Mouse (Mus musculus) hindbrain, embryonic 10.5 days (tissue): Measurements from ENCODE around the gene Mrpl21. TPM values are rescaled to one million over a fixed set of nuclear protein-coding genes. Genes with fewer than 3 reads are reported as not detected.
A peak's percentile ranks its signal among the peaks of the same experiment; 100 is the strongest.

ENCODE experiments used
- DNase-seq: peaks from one replicate; pipeline ENCODE4 v3.0.0-alpha.2; 2017; ENCODE audit warnings: low spot score
- H3K27ac ChIP-seq: fragments of 300-500 bp; sonication (generic); 2 replicates; pipeline ENCODE4 v1.5.1; 2016; ENCODE audit warnings: mild to moderate bottlenecking, moderate library complexity
- H3K27me3 ChIP-seq: fragments of 300-500 bp; sonication (generic); 2 replicates; pipeline ENCODE4 v1.6.1; 2016; ENCODE audit warnings: mild to moderate bottlenecking; ENCODE audit not compliant: poor library complexity, insufficient read depth, severe bottlenecking
- H3K36me3 ChIP-seq: fragments of 300-500 bp; sonication (generic); 2 replicates; pipeline ENCODE4 v1.6.1; 2016; ENCODE audit warnings: mild to moderate bottlenecking, moderate library complexity
- H3K4me1 ChIP-seq: fragments of 300-500 bp; sonication (generic); replicated peaks from 2 replicates; pipeline ENCODE4 v1.6.1; 2016; ENCODE audit warnings: mild to moderate bottlenecking
- H3K4me3 ChIP-seq: fragments of 300-500 bp; sonication (generic); 2 replicates; pipeline ENCODE4 v1.5.1; 2016; ENCODE audit warnings: mild to moderate bottlenecking, moderate library complexity
- H3K9me3 ChIP-seq: fragments of 300-500 bp; sonication (generic); 2 replicates; pipeline ENCODE4 v1.6.1; 2016; ENCODE audit warnings: mild to moderate bottlenecking, moderate library complexity
- WGBS: fragments of 180-500 bp; shearing (Covaris S2); methylation state at CpG from one replicate; pipeline ENCODE4 v1.1.7; 2016; 5-methylcytosine and 5-hydroxymethylcytosine counted together
- polyA plus RNA-seq: library from polyadenylated mRNA; unstranded; fragments of >200 nt; fragmentation: Nextera tagmentation; extraction: Ambion mirVana; gene quantifications from 2 replicates; pipeline ENCODE4 v1.2.1, GENCODE M21; 2016

Gene Mrpl21
- 126 and 128 TPM in 2 replicates for polyA plus RNA-seq

DNA sequence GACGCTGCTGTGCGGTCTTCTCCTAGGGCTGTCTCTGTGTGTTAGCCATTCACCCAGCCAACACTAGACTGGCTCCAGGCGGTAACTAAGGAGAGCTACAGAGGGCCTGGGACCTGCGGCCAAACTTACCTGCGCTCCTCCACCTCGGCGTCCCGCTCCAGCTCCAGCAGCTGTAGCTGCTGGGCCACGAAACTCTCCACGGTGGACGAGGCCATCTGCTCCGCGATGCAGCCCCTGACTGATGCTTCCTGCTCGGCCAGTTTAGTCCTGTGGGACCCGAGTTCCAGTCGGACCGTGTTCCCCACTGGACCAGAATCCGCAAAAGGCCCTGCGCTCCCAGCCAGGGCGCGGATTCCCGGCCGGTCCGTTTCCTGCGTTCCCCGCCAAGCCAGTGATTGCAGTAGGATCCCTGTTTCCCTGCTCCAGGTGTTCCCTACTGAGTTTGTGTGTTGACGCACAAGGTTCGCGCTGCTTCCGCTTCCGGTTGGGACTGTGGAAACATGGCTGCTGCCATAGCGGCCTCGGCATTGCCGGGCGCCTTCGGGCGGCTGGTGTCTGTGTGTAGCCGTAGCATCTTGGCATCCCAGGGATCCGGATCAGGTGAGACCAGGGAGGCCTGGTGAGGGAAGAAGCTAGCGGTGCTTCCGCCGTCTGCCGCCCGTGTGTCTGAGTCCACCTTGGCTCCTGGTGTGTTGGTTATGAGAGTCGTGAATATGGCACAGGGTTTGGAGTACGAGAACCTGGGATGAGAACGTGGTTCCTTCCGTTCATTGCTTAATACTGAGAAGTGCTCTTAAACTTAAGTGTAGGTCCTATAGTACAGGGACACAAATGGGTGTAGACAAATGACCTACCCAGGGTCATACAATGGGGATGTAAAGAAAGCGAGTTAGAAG, at the start of gene Mrpl21, which contains the start of gene Ighmbp2:
Mrpl21 (plus strand) TSS at position 330 of the 896 bp plus-strand sequence.
Ighmbp2 (minus strand) TSS at position 446 of the 896 bp plus-strand sequence.
- H3K27me3 ChIP-seq, result no peaks in the 10 kb centered on the region
- H3K4me1 ChIP-seq, result peaks cover 22% of the 10 kb centered on the region
- peaks cover 65% of the 10 kb centered on the region for H3K36me3 ChIP-seq
- DNase-seq, result peak; percentile 91
- under 1% methylated on average over 49 of the region's 49 CpGs for WGBS
- peak within 1 kb of the TSS; percentile 91 for H3K27ac ChIP-seq
- no peaks in the 10 kb centered on the region for H3K9me3 ChIP-seq
- peak within 1 kb of the TSS; percentile 86 for H3K4me3 ChIP-seq

DNA sequence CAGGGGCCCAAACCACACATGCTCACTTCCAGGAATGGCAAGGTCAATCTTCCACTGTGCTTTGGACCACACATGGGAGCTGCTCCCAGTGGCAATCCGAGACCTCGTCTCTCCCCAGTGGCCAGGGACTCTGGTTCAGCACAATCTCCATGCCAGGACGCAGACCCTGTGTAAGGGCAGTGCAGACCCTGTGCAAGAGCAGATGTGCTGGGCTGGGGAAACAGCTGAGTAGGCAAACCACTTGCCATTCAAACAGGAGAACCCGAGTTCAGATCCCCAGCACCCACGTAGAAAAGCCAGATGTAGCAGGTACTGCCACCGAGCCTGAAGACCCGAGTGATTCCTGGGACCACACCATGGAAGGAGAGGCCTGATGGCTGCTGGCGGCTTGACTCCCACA, 22.7 kb upstream of the Mrpl21 start:
- no peak overlapping the region for H3K27ac ChIP-seq
- 94% methylated on average over 8 of the region's 8 CpGs for WGBS
- DNase-seq, result no peak

DNA sequence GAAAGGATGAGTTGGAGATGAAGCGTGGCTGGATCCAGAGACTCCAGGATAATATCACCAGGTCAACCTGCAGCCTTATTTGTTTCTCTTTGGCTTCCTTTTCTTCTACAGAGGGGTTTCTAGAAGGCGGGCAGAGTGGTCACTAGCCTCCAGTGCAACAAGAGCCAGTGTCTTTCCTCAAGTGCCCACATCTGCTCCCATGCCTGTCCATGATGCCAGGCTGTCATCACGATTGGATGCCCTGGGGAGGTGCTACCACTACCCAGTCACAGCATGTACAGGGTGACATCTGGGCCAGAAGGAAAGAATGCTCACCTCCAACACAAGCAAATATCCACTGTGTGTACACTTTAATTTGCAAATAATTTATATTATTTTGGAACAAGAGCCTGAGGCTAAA, 22.1 kb upstream of the Mrpl21 start:
- H3K27me3 ChIP-seq, result no peaks in the 10 kb centered on the region

More for the DNA sequence above, 22.7 kb upstream of the Mrpl21 start:
- no peaks in the 10 kb centered on the region for H3K4me1 ChIP-seq
- no peak overlapping the region for H3K4me3 ChIP-seq
- H3K9me3 ChIP-seq, result 0 out of 2 replicates have a peak, but pooled peaks cover 2% of the 10 kb centered on the region
- peaks cover 54% of the 10 kb centered on the region for H3K36me3 ChIP-seq
- no peaks in the 10 kb centered on the region for H3K27me3 ChIP-seq

DNA sequence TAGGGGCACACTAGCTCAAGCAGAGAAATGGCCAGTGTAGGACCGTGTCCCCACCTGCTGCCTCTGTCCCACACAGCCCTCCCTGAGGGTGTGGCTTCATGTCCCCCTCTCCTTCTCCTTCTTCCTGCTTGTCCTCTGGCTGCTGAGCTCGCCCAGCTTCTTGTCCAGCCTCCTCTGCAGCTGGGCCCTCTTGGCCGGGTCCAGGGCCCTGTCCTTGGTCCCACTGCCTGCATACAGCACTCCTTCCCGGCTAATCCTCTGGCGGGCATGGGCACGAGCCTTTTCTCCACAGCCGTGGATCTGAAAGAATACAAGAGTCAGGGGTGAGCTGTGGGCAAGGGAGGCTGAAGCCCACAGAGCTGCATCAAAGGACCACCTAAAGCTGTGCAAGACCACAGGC, 21.4 kb upstream of the Mrpl21 start:
- WGBS, result 93% methylated on average over 7 of the region's 7 CpGs
- Histone ChIP-seq H3K36me3 (peaks cover 67% of the 10 kb centered on the region), H3K9me3 (0 out of 2 replicates have a peak, but pooled peaks cover 2% of the 10 kb centered on the region), H3K4me1 (no peaks in the 10 kb centered on the region), H3K27me3 (no peaks in the 10 kb centered on the region), H3K4me3 (no peak overlapping the region), H3K27ac (no peak overlapping the region)
- DNase-seq, result no peak

More for the DNA sequence above, 22.1 kb upstream of the Mrpl21 start:
- H3K4me3 ChIP-seq, result no peak overlapping the region
- 0 out of 2 replicates have a peak, but pooled peaks cover 2% of the 10 kb centered on the region for H3K9me3 ChIP-seq
- H3K36me3 ChIP-seq, result peaks cover 60% of the 10 kb centered on the region
- no peaks in the 10 kb centered on the region for H3K4me1 ChIP-seq
- H3K27ac ChIP-seq, result no peak overlapping the region
- DNase-seq, result no peak
- WGBS, result 90% methylated on average over 3 of the region's 3 CpGs

DNA sequence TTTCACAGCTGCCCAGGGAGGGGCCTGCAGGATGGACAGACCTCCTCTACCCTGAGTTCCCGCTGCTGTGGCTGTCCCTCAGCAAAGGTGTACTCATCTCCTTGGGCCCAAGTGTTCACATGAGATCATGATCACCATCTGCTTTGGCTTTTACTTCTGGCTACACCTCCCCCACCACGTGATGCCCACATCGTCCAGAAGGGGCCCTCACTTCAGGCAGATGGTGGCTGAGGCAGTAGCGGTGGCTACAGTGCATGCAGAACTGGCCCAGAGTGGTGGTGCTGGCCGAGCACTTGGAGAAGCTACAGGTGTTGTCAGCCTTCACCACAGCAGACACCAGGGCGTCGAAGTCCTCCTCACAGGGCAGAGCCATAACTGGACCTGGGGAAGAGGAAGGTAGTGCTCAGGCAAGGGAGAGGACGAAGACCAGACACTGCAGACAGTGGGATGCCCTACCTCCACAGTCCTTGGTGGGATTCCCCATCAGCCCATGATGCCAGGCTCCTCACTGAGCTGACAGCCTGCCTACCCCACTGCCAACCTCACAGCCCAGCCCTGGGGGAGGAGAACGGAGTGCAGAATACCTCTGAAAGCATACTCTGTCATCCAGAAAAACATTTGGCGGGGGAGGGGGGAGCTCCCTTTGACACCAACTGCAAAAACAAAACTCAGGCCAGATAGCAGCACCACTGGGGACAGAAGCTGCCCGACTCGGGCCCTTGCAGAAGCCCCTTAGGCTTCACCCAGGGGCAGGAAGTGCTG, 20.8 kb upstream of the Mrpl21 start:
- DNase-seq, result no peak
- H3K36me3 ChIP-seq, result peaks cover 74% of the 10 kb centered on the region

DNA sequence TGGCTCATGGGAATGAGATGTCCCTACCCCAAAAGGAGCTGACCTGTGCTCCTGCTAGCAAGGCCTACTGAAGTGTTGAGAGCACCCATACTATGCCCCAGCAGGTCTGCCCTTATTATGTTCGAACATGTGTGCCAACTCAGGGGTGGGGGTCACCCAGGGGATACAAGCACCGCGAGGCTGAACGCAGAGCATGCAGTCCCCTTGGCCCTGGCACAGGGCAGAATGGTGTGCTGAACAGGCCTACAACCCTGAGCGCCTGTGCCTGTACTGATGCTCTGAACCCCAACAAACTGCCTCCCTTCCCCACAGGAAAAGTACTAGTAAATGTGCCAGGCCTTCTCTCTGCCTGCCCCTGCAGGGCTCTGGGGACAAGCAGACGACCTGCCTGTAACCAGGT, 18.4 kb upstream of the Mrpl21 start:
- Histone ChIP-seq H3K4me1 (no peaks in the 10 kb centered on the region), H3K36me3 (peaks cover 96% of the 10 kb centered on the region), H3K27me3 (no peaks in the 10 kb centered on the region), H3K4me3 (no peak overlapping the region), H3K27ac (no peak overlapping the region), H3K9me3 (0 out of 2 replicates have a peak, but pooled peaks cover 2% of the 10 kb centered on the region)
- no peak for DNase-seq
- 93% methylated on average over 6 of the region's 6 CpGs for WGBS

More for the DNA sequence above, 20.8 kb upstream of the Mrpl21 start:
- no peak overlapping the region for H3K4me3 ChIP-seq
- no peaks in the 10 kb centered on the region for H3K4me1 ChIP-seq
- 82% methylated on average over 12 of the region's 12 CpGs for WGBS
- H3K27me3 ChIP-seq, result no peaks in the 10 kb centered on the region
- H3K9me3 ChIP-seq, result 0 out of 2 replicates have a peak, but pooled peaks cover 2% of the 10 kb centered on the region
- no peak overlapping the region for H3K27ac ChIP-seq

DNA sequence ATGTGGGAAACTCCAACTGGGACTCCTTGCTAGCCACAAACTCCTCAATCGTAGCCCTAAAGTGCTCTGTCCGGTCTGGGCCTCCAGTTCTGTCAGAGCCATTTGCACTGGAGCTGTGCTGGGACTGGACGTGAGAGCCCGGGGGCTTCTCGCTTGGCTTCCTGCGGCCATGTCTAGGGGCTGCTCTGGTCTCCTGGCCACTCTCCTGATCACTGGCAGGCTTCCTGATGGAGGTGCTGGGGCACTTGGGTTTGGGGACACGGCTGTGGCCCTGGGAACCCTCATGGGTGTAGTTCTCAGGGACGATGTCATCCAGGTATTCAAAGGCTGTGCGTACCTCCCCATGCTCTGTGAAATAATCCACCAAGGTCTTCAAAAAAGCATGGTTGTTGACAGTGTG, 17.5 kb upstream of the Mrpl21 start:
- Histone ChIP-seq H3K27ac (no peak overlapping the region), H3K4me3 (no peak overlapping the region), H3K4me1 (no peaks in the 10 kb centered on the region), H3K9me3 (0 out of 2 replicates have a peak, but pooled peaks cover 2% of the 10 kb centered on the region), H3K36me3 (peaks cover 96% of the 10 kb centered on the region), H3K27me3 (no peaks in the 10 kb centered on the region)
- DNase-seq, result peak; percentile 0
- 93% methylated on average over 9 of the region's 9 CpGs for WGBS

DNA sequence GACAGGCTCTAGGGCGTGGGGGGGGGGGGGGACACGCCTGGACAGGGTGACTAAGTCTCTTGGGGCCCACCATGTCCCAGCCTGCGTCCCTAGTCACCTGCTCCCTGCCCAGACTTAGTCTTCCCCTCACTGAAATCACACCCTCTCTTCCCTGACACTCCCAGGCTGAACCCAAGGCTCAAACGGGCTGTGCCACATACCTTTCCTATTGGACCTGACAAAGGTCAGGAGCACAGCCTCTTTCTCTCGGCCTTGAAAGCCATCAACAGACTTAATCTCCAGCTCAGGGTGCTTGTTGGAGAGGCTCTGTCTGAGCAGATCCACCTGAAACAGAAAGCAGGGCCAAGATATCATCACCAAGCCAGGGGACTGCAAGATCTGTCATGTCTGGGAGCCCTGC, 16.6 kb upstream of the Mrpl21 start:
- 0 out of 2 replicates have a peak, but pooled peaks cover 2% of the 10 kb centered on the region for H3K9me3 ChIP-seq
- peaks cover 96% of the 10 kb centered on the region for H3K36me3 ChIP-seq
- no peak overlapping the region for H3K27ac ChIP-seq
- no peak overlapping the region for H3K4me3 ChIP-seq
- no peaks in the 10 kb centered on the region for H3K4me1 ChIP-seq
- DNase-seq, result no peak
- H3K27me3 ChIP-seq, result no peaks in the 10 kb centered on the region
- WGBS, result 76% methylated on average over 5 of the region's 5 CpGs

DNA sequence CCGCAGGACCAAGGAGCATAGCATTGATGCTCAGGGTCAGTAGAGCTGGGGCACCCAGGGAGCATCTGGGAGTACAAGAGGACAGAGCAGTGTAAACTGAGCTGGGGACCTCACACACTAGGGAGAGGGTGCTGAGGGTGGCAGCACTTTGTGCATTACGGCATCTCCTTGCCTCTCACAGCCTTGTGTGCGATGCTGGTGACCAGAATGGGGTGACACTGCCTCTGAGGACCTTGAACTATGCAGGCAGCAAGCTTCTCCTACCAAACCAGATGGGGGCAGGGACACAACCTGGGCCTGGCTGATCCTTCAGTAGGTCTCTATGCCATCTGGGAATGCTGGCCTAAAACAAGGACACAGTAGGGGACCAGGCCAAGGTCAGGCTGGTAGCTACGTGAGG, 16.0 kb upstream of the Mrpl21 start:
- WGBS, result 95% methylated on average over 4 of the region's 4 CpGs
- Histone ChIP-seq H3K27ac (no peak overlapping the region), H3K36me3 (peaks cover 96% of the 10 kb centered on the region), H3K4me1 (no peaks in the 10 kb centered on the region), H3K27me3 (no peaks in the 10 kb centered on the region), H3K9me3 (0 out of 2 replicates have a peak, but pooled peaks cover 2% of the 10 kb centered on the region), H3K4me3 (no peak overlapping the region)
- no peak for DNase-seq

DNA sequence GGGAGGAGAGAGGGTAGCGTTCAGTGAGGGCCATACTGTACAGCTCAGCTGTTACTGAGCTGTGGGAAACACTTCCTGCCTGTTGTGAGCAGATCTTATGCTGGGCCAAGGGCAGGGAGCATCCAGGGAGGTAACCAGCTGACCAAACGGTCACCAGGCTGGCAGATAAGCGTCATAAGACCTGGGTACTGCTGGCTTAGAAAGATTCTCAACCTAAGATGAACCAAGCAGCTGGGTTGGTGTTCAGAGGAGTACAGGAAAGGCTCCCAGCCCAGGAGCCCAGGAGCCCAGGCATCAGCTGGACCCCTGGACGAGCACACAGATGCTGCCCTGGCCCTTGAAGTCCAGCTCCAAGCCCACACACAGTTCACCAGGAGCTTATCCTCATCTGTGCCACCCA, 15.4 kb upstream of the Mrpl21 start:
- no peaks in the 10 kb centered on the region for H3K27me3 ChIP-seq
- no peak for DNase-seq
- peaks cover 96% of the 10 kb centered on the region for H3K36me3 ChIP-seq
- no peak overlapping the region for H3K27ac ChIP-seq
- H3K4me3 ChIP-seq, result no peak overlapping the region
- H3K4me1 ChIP-seq, result no peaks in the 10 kb centered on the region
- H3K9me3 ChIP-seq, result 0 out of 2 replicates have a peak, but pooled peaks cover 2% of the 10 kb centered on the region
- WGBS, result 92% methylated on average over 4 of the region's 4 CpGs

DNA sequence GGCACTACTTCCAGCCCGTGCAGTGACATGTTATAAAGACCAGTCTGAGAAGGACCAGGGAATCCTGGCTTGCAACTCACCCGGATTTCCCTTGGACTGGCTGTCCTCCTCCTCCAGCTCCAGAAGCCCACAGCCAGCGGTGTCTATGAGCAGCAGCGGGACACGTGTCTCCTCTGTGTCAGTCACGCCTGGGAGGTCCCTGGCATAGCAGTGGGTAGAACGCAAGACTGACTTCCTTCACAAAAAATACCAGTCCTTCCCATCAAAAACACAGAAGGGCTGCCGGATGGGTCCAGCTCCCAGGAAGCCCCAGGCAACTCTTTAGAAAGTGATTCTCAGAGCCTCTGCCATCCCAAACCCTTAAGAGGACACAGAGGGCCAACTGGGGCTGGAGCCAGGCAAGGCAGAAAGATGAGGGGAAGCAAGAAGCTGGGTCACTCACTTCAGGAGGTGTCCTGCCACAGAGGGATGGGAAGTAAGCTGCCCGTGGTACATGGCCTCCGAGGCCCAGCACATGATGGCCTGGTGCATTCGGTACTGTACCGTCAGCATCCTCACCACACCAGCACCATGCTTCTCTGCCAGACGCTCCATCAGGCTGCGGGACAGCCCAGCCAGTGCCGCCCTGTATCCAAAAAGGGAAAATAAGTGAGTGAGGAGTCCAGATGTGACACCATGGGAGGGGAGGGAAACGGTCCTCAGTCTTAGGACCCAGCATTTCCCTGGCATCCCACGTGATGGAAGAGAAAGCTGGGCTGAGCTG, 14.3 kb upstream of the Mrpl21 start:
- Histone ChIP-seq H3K27me3 (no peaks in the 10 kb centered on the region), H3K36me3 (peaks cover 100% of the 10 kb centered on the region), H3K4me1 (no peaks in the 10 kb centered on the region), H3K27ac (no peak overlapping the region), H3K9me3 (0 out of 2 replicates have a peak, but pooled peaks cover 2% of the 10 kb centered on the region), H3K4me3 (no peak overlapping the region)
- whole genome bisulfite sequencing, result 95% methylated on average over 17 of the region's 17 CpGs
- no peak for DNase-seq

DNA sequence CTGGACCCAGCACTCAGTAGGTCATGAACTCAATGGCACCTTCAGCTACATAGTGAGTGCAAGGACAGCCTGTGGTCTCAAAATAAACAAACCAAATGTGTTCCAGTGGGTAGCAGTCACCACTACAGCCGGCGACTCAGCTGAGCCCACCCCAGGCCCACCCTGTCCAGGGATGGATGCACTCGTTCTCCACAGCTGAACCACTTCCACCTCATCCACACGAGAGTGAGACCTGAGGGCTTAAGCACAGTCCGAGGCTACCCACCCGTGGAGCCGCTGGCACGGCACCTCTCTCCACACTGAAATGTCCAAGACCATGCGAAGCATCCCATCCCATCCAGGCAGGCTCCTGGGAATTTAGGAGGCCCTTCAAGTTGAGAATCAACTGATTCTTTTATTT, 13.4 kb upstream of the Mrpl21 start:
- DNase-seq, result no peak
- Histone ChIP-seq H3K27ac (no peak overlapping the region), H3K9me3 (0 out of 2 replicates have a peak, but pooled peaks cover 2% of the 10 kb centered on the region), H3K27me3 (no peaks in the 10 kb centered on the region), H3K4me3 (no peak overlapping the region), H3K36me3 (peaks cover 100% of the 10 kb centered on the region), H3K4me1 (no peaks in the 10 kb centered on the region)
- WGBS, result 90% methylated on average over 9 of the region's 9 CpGs
